Mouse (Mus musculus) forebrain, embryonic 14.5 days (tissue): ENCODE results near the gene Gtf2f1. TPM values are rescaled to one million over a fixed set of nuclear protein-coding genes. Genes with fewer than 3 reads are reported as not detected.

Experiments
- ATAC-seq: fragments of 200-750 bp; cut with Nextera tagmentation; 2 replicates; pipeline ENCODE4 v1.8.0; 2017; ENCODE audit warnings: mild to moderate bottlenecking, moderate library complexity
- DNase-seq: peaks from one replicate; pipeline ENCODE4 v3.0.0-alpha.2; 2015; ENCODE audit warnings: low spot score
- H3K27ac ChIP-seq: fragments of 300-500 bp; sonication (generic); 2 replicates; pipeline ENCODE4 v1.5.1; 2014; ENCODE audit warnings: low read depth, mild to moderate bottlenecking, control low read depth, low read length, moderate library complexity
- H3K27me3 ChIP-seq: fragments of 300-500 bp; sonication (generic); replicated peaks from 2 replicates; pipeline ENCODE4 v1.6.1; 2014; ENCODE audit warnings: low read length, control low read depth, mixed read lengths; ENCODE audit not compliant: control insufficient read depth, insufficient read depth
- H3K36me3 ChIP-seq: fragments of 300-500 bp; sonication (generic); 2 replicates; pipeline ENCODE4 v1.6.1; 2014; ENCODE audit warnings: low read length, control low read depth; ENCODE audit not compliant: control insufficient read depth, insufficient read depth
- H3K4me1 ChIP-seq: fragments of 300-500 bp; sonication (generic); 2 replicates; pipeline ENCODE4 v1.6.1; 2014; ENCODE audit warnings: antibody characterized with exemption, low read length, control low read depth; ENCODE audit not compliant: control insufficient read depth, insufficient read depth
- H3K4me2 ChIP-seq: fragments of 300-500 bp; sonication (generic); 2 replicates; pipeline ENCODE4 v1.6.1; 2014; ENCODE audit warnings: mild to moderate bottlenecking, control low read depth, low read length
- H3K4me3 ChIP-seq: fragments of 300-500 bp; sonication (generic); 2 replicates; pipeline ENCODE4 v1.5.1; 2014; ENCODE audit warnings: low read depth, low read length, control low read depth
- H3K9ac ChIP-seq: fragments of 300-500 bp; sonication (generic); 2 replicates; pipeline ENCODE4 v1.6.1; 2014; ENCODE audit warnings: mild to moderate bottlenecking, low read length, control low read depth, moderate library complexity
- H3K9me3 ChIP-seq: fragments of 300-500 bp; sonication (generic); replicated peaks from 2 replicates; pipeline ENCODE4 v1.6.1; 2016; ENCODE audit warnings: low read length, control low read depth, mixed read lengths; ENCODE audit not compliant: control insufficient read depth
- WGBS: fragments of 180-500 bp; shearing (Covaris S2); extraction: QIAGEN DNeasy Blood & Tissue Kit; methylation state at CpG from one replicate; pipeline ENCODE4 v1.1.7; 2014; 5-methylcytosine and 5-hydroxymethylcytosine counted together
- polyA plus RNA-seq: library from polyadenylated mRNA; unstranded; fragments of >200 nt; fragmentation: Nextera tagmentation; extraction: Ambion mirVana; gene quantifications from 2 replicates; pipeline ENCODE4 v1.2.1, GENCODE M21; 2014

Gtf2f1 gene
- polyA plus RNA-seq, 1 experiment from 2014 or later, result 70.7 TPM

GRCm38 (mm10) chr17:56985656-56986055 lies 25.4 kb downstream of the Gtf2f1 start:
- no peaks in the 10 kb centered on the region for H3K27me3 ChIP-seq
- 89% methylated on average over 3 of the region's 3 CpGs for WGBS
- H3K9ac ChIP-seq, result no peak overlapping the region
- H3K27ac ChIP-seq, result no peak overlapping the region
- H3K36me3 ChIP-seq, result no peaks in the 10 kb centered on the region
- ATAC-seq (no peak), DNase-seq (no peak)
- H3K9me3 ChIP-seq, result no peaks in the 10 kb centered on the region
- no peak overlapping the region for H3K4me2 ChIP-seq
- no peak overlapping the region for H3K4me3 ChIP-seq
- peaks cover under 1% of the 10 kb centered on the region for H3K4me1 ChIP-seq

DNA sequence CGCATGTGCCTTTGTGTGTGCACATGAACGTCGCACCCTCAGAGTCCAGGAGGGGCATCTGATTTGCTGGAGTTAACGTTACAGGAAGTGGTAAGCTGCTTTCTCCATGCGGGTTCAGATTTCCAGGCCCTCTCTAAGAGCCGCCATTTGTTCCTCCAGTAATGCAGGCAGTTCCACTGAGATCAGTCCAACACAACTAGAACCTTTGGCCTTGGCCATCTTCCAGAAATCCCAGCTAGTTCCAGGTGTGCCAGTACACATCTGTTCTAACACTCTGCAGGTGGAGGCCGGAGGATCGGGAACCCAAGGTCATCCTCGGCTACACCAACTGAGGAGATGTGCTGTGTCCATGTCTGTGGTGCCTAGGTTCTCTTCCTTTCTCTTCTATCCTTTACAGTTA lies 26.2 kb downstream of the Gtf2f1 start:
- 86% methylated on average over 9 of the region's 9 CpGs for WGBS
- no peak for DNase-seq
- H3K4me3 ChIP-seq, result no peak overlapping the region
- no peaks in the 10 kb centered on the region for H3K4me1 ChIP-seq
- H3K9ac ChIP-seq, result no peak overlapping the region
- no peaks in the 10 kb centered on the region for H3K27me3 ChIP-seq
- ATAC-seq, result no peak
- no peaks in the 10 kb centered on the region for H3K9me3 ChIP-seq
- H3K27ac ChIP-seq, result no peak overlapping the region
- no peak overlapping the region for H3K4me2 ChIP-seq
- no peaks in the 10 kb centered on the region for H3K36me3 ChIP-seq

DNA sequence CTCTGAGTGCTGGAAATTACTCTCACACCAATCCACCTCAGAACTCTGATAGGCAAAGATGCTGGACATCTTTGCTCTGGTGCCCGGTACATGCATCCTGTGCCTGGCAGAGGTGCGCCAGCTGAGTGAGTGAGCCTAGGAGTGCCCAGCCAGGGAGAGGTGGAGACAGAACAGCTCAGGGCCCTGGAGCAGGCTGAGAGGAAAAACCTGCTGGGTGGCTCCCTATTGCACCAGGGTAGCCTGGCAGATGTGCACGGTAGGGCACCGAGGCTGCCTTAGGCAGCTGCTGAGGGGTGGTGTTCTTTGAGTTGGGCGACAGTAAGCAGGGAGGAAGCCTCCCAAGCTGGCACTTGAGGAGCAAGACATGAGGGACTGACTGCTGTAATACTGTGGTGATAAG lies 29.1 kb downstream of the Gtf2f1 start, which contains the start of gene Acer1:
TSS of gene Acer1 (minus strand) at position 114 of the 400 bp plus-strand sequence.
- 76% methylated on average over 5 of the region's 5 CpGs for WGBS
- ATAC-seq (no peak), DNase-seq (no peak)
- Histone ChIP-seq H3K36me3 (no peaks in the 10 kb centered on the region), H3K9ac (no peak within 1 kb of the TSS), H3K27ac (no peak within 1 kb of the TSS), H3K9me3 (no peaks in the 10 kb centered on the region), H3K27me3 (no peaks in the 10 kb centered on the region), H3K4me2 (no peak within 1 kb of the TSS), H3K4me1 (no peaks in the 10 kb centered on the region), H3K4me3 (no peak within 1 kb of the TSS)

DNA sequence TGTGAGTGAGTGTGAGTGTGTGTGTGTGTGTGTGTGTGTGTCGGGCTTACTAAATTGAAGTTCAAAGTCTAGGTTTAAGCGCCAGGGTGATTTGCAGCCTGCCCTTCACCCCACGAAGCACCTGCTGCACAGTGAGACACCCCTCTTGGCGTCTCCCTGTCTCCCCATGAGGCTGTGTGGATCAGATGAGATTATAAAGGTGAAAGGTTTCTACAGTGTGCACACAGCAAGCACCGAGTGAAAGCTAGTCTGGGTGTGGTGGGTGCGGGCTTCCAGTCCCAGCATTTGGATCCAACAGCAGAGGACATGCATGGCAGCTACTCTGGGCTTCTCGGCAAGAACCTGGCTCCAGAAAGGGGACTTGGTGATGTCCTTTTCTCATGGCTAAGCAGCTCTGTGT lies 30.0 kb downstream of the Gtf2f1 start:
- Histone ChIP-seq H3K4me3 (no peak overlapping the region), H3K27ac (no peak overlapping the region), H3K36me3 (no peaks in the 10 kb centered on the region), H3K4me2 (no peak overlapping the region), H3K9ac (no peak overlapping the region), H3K27me3 (no peaks in the 10 kb centered on the region), H3K4me1 (no peaks in the 10 kb centered on the region), H3K9me3 (no peaks in the 10 kb centered on the region)
- DNase-seq (no peak), ATAC-seq (no peak)
- WGBS, result 76% methylated on average over 7 of the region's 7 CpGs

DNA sequence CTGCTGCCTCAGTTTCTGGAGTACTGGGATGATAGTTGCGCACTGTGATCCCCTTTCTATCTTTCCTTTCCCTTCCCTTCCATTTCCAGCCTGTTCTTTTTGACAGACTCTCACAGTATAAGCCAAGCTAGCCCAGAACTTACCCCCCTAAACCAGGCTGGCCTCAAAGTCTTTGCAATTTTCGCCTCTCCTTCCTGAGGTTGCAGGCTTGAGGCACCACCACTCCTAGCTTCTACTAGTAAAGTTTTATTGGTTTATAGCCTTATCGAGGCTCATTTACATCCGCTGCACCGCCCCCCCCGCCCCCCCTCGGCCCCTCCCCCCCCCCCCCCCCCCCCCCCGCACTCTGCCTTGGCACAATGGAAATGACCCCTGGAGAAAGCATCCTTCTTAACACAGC lies 31.6 kb downstream of the Gtf2f1 start:
- no peak overlapping the region for H3K27ac ChIP-seq
- no peaks in the 10 kb centered on the region for H3K36me3 ChIP-seq
- ATAC-seq (no peak), DNase-seq (no peak)
- H3K9me3 ChIP-seq, result no peaks in the 10 kb centered on the region
- H3K4me3 ChIP-seq, result no peak overlapping the region
- H3K27me3 ChIP-seq, result no peaks in the 10 kb centered on the region
- 35% methylated on average over 7 of the region's 8 CpGs for WGBS
- no peak overlapping the region for H3K4me2 ChIP-seq
- H3K9ac ChIP-seq, result no peak overlapping the region
- H3K4me1 ChIP-seq, result no peaks in the 10 kb centered on the region

DNA sequence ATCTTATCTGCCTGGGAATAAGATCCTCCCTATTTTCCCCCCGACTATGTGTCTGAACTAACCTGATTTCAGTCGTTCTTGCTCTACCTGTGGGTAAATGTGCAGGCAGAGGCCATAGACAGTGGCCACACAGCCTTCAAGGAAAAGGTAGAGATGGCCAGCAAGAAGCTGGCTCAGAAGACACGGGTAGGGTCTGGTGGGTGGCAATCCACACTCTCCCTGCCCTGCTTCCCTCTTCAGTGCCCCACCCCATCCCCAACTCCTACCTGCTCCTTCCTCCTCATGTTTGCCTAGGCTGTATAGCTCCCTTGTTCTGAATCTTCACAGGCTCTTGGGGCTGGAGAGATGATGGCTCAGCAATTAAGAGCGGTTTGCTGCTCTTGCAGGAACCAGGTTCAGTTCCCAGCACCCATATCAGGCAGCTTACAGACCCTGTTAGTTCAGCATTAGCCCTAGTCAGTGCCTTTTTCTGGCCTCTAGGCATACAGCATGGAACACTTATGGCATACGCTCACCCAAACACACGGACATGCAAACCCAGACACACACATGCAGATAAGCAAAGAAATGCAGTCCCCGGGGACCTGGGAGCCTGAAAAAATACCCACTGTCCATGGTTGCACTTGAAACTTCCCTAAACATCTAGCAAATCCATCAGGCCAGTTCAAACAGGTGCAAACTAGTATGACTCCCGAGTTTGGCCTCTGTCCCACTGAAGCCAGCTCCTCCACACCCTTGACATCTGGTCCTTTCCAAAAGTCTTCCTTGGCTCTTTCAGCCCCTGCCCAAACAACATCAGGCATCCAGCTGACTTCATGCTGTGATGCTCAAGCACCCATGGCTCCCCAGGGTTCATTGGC lies 34.3 kb downstream of the Gtf2f1 start:
- H3K27me3 ChIP-seq, result no peaks in the 10 kb centered on the region
- WGBS, result 79% methylated on average over 8 of the region's 8 CpGs
- H3K9ac ChIP-seq, result no peak overlapping the region
- ATAC-seq (no peak), DNase-seq (no peak)
- no peak overlapping the region for H3K4me3 ChIP-seq
- no peak overlapping the region for H3K27ac ChIP-seq
- no peaks in the 10 kb centered on the region for H3K36me3 ChIP-seq
- no peak overlapping the region for H3K4me2 ChIP-seq
- no peaks in the 10 kb centered on the region for H3K9me3 ChIP-seq
- no peaks in the 10 kb centered on the region for H3K4me1 ChIP-seq

DNA sequence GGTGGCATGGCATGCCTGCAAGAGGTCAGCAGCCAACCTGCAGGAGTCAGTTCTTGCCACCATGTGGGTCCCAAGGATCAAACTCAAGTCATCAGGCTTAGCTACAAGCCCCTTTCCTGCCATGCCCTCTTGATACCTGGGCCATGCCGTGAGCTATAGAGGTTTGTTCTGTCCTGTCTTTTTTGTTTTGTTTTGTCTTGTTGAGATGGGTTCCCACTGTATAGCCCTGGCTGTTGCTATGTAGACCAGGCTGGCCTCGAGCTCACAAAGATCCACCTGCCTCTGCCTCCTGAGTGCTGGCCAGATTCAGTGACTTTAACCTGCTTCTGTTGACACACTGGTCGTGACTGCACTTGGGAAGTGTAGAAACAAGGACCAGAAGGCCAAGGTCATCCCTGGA lies 35.7 kb downstream of the Gtf2f1 start:
- WGBS, result 73% methylated on average over 3 of the region's 3 CpGs
- DNase-seq (no peak), ATAC-seq (no peak)

DNA sequence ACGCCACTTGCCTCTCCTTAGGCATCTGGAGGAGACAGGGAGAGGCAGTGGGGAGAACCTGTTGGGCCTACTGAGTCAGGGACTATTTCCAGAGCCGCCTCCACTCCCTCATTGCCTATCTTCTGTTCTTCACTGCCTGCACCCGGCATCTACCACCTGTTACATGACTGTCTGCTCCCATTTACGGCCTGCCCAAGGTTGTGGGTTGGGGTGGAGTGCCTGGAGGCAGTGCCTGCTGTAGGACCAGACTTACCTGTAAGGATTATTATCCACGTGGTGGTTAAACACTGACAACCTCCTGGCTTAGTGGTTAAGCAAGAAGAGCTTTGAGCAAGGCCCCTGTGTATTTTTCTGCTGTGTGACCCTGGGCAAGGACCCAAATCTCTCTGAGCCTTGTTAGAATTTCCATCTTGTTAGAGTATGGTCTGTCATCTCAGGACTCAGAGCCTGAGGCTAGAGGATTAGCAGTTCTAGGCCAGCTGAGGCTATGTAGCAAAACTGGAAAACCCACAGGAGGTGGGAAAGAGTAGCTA lies 36.3 kb downstream of the Gtf2f1 start:
- no peaks in the 10 kb centered on the region for H3K36me3 ChIP-seq
- peaks cover 3% of the 10 kb centered on the region for H3K27me3 ChIP-seq
- no peaks in the 10 kb centered on the region for H3K9me3 ChIP-seq
- H3K4me3 ChIP-seq, result no peak overlapping the region
- DNase-seq (no peak), ATAC-seq (no peak)
- H3K4me2 ChIP-seq, result no peak overlapping the region
- no peaks in the 10 kb centered on the region for H3K4me1 ChIP-seq
- H3K27ac ChIP-seq, result no peak overlapping the region
- WGBS, result 75% methylated on average over 5 of the region's 5 CpGs
- H3K9ac ChIP-seq, result no peak overlapping the region

More for the DNA sequence above, 35.7 kb downstream of the Gtf2f1 start:
- H3K27me3 ChIP-seq, result peaks cover 3% of the 10 kb centered on the region; the same call in 1 of the 2 replicates
- H3K36me3 ChIP-seq, result no peaks in the 10 kb centered on the region
- no peak overlapping the region for H3K27ac ChIP-seq
- no peaks in the 10 kb centered on the region for H3K9me3 ChIP-seq
- H3K4me2 ChIP-seq, result no peak overlapping the region
- no peaks in the 10 kb centered on the region for H3K4me1 ChIP-seq
- H3K4me3 ChIP-seq, result no peak overlapping the region
- H3K9ac ChIP-seq, result no peak overlapping the region
